Mouse (Mus musculus): ENCODE results near the gene Snd1. TPM values are rescaled to one million over a fixed set of nuclear protein-coding genes. Genes with fewer than 3 reads are reported as not detected.

The Snd1 gene
- total and polyA plus RNA-seq, 2 experiments from 2014 or later, result 54.7 to 120 TPM

DNA sequence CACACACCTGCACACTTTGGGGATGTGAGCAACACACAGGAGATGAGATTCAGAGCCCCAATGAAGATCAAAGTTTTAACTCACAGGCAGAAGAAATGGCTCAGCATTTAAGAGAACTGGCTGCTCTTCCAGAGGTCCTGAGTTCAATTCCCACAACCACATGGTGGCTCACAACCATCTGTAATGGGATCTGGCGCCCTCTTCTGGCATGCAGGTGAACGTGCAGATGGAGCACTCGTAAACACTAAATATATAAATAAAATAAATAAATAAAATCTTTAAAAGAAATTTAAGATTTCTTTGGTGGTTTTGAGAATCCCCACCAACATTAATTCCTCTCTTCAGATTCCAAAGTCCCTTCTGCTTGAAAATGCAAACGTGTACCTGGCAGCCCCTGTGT is 429.5 kb downstream of the Snd1 start:
- Histone ChIP-seq H3K9ac (replicated peaks; ENCODE audit: low read depth, low read length) (no peak overlapping the region), H3K27ac (ENCODE audit: low read depth) (no peak overlapping the region), H3K4me3 (ENCODE audit: low read depth, low read length) (no peak overlapping the region), H3K36me3 (replicated peaks; ENCODE audit: control insufficient read depth, insufficient read depth, low read length) (no peaks in the 10 kb centered on the region), H3K4me1 (ENCODE audit: control insufficient read depth, insufficient read depth) (no peaks in the 10 kb centered on the region), H3K27me3 (ENCODE audit: control insufficient read depth, insufficient read depth, low read length) (no peaks in the 10 kb centered on the region), H3K4me2 (ENCODE audit: low read depth, low read length) (no peak overlapping the region), H3K9me3 (replicated peaks; ENCODE audit: control insufficient read depth, low read length) (no peaks in the 10 kb centered on the region)
- WGBS, result 64% methylated on average over 4 of the region's 4 CpGs
- ATAC-seq (ENCODE audit: insufficient read depth, low read depth), result no peak
- DNase-seq (ENCODE audit: low spot score), result no peak
- TF ChIP-seq CTCF (IDR thresholded peaks at IDR 0.05; ENCODE audit: low read depth), result no peak
- no peak for TF ChIP-seq EP300 (IDR thresholded peaks at IDR 0.05; ENCODE audit: low read depth)

- Histone ChIP-seq H3K9ac (replicated peaks; ENCODE audit: low read depth, low read length) (no peak overlapping the region), H3K4me1 (ENCODE audit: control insufficient read depth, insufficient read depth) (no peaks in the 10 kb centered on the region), H3K4me2 (ENCODE audit: low read depth, low read length) (no peak overlapping the region), H3K9me3 (replicated peaks; ENCODE audit: control insufficient read depth, low read length) (no peaks in the 10 kb centered on the region), H3K4me3 (ENCODE audit: low read depth, low read length) (no peak overlapping the region), H3K27me3 (ENCODE audit: control insufficient read depth, insufficient read depth, low read length) (no peaks in the 10 kb centered on the region), H3K27ac (ENCODE audit: low read depth) (no peak overlapping the region), H3K36me3 (replicated peaks; ENCODE audit: control insufficient read depth, insufficient read depth, low read length) (no peaks in the 10 kb centered on the region)
- DNase-seq (ENCODE audit: low spot score) (no peak), ATAC-seq (ENCODE audit: insufficient read depth, low read depth) (no peak)
- TF ChIP-seq CTCF (IDR thresholded peaks at IDR 0.05; ENCODE audit: low read depth) (no peak), EP300 (IDR thresholded peaks at IDR 0.05; ENCODE audit: low read depth) (no peak)
- 76% methylated on average over 8 of the region's 8 CpGs for WGBS
Observed at GRCm38 (mm10) chr6:28905301-28905700, 430.4 kb downstream of the Snd1 start.

GRCm38 (mm10) chr6:28909866-28910265 is 434.9 kb downstream of the Snd1 start:
- TF ChIP-seq EP300 (IDR thresholded peaks at IDR 0.05; ENCODE audit: low read depth) (no peak), CTCF (IDR thresholded peaks at IDR 0.05; ENCODE audit: low read depth) (no peak)
- ATAC-seq (ENCODE audit: insufficient read depth, low read depth) (no peak), DNase-seq (ENCODE audit: low spot score) (no peak)
- WGBS, result 61% methylated on average over 15 of the region's 15 CpGs
- Histone ChIP-seq H3K4me2 (ENCODE audit: low read depth, low read length) (no peak overlapping the region), H3K4me3 (ENCODE audit: low read depth, low read length) (no peak overlapping the region), H3K9ac (replicated peaks; ENCODE audit: low read depth, low read length) (no peak overlapping the region), H3K9me3 (replicated peaks; ENCODE audit: control insufficient read depth, low read length) (no peaks in the 10 kb centered on the region), H3K27me3 (ENCODE audit: control insufficient read depth, insufficient read depth, low read length) (no peaks in the 10 kb centered on the region), H3K36me3 (replicated peaks; ENCODE audit: control insufficient read depth, insufficient read depth, low read length) (no peaks in the 10 kb centered on the region), H3K4me1 (ENCODE audit: control insufficient read depth, insufficient read depth) (no peaks in the 10 kb centered on the region), H3K27ac (ENCODE audit: low read depth) (no peak overlapping the region)

DNA sequence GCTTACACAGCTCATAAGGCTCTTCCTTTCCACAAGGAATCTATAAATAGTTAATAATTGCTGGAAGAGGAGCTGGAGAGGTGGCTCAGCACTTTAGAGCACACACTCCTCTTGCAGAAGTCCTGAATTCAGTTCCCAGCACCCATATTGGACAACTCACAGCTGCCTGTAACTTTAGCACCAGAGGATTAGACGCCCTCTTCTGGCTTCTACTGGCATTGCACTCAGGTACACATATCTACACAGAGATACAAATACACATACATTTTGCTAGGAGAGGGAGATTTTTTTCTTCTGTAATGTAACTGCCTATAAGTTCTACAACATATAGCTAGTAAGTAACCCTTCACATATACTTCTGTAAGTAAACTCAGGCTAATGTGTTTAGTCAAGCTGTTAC is 440.0 kb downstream of the Snd1 start:
- H3K27ac ChIP-seq (ENCODE audit: low read depth), result no peak overlapping the region
- H3K9me3 ChIP-seq (replicated peaks; ENCODE audit: control insufficient read depth, low read length), result no peaks in the 10 kb centered on the region
- no peak overlapping the region for H3K4me2 ChIP-seq (ENCODE audit: low read depth, low read length)
- no peak for TF ChIP-seq CTCF (IDR thresholded peaks at IDR 0.05; ENCODE audit: low read depth)
- no peak for TF ChIP-seq EP300 (IDR thresholded peaks at IDR 0.05; ENCODE audit: low read depth)
- H3K9ac ChIP-seq (replicated peaks; ENCODE audit: low read depth, low read length), result no peak overlapping the region
- H3K36me3 ChIP-seq (replicated peaks; ENCODE audit: control insufficient read depth, insufficient read depth, low read length), result no peaks in the 10 kb centered on the region
- DNase-seq (ENCODE audit: low spot score) (no peak), ATAC-seq (ENCODE audit: insufficient read depth, low read depth) (no peak)
- WGBS, result 31% methylated on average over 1 of the region's 1 CpGs
- no peaks in the 10 kb centered on the region for H3K27me3 ChIP-seq (ENCODE audit: control insufficient read depth, insufficient read depth, low read length)
- H3K4me1 ChIP-seq (ENCODE audit: control insufficient read depth, insufficient read depth), result no peaks in the 10 kb centered on the region
- no peak overlapping the region for H3K4me3 ChIP-seq (ENCODE audit: low read depth, low read length)

GRCm38 (mm10) chr6:28916630-28917029 is 441.7 kb downstream of the Snd1 start:
- Histone ChIP-seq H3K27me3 (ENCODE audit: control insufficient read depth, insufficient read depth, low read length) (no peaks in the 10 kb centered on the region), H3K9me3 (replicated peaks; ENCODE audit: control insufficient read depth, low read length) (no peaks in the 10 kb centered on the region), H3K9ac (replicated peaks; ENCODE audit: low read depth, low read length) (no peak overlapping the region), H3K4me2 (ENCODE audit: low read depth, low read length) (no peak overlapping the region), H3K36me3 (replicated peaks; ENCODE audit: control insufficient read depth, insufficient read depth, low read length) (no peaks in the 10 kb centered on the region), H3K27ac (ENCODE audit: low read depth) (no peak overlapping the region), H3K4me1 (ENCODE audit: control insufficient read depth, insufficient read depth) (no peaks in the 10 kb centered on the region), H3K4me3 (ENCODE audit: low read depth, low read length) (no peak overlapping the region)
- 43% methylated on average over 8 of the region's 8 CpGs for WGBS
- TF ChIP-seq CTCF (IDR thresholded peaks at IDR 0.05; ENCODE audit: low read depth) (no peak), EP300 (IDR thresholded peaks at IDR 0.05; ENCODE audit: low read depth) (no peak)
- ATAC-seq (ENCODE audit: insufficient read depth, low read depth) (no peak), DNase-seq (ENCODE audit: low spot score) (no peak)

DNA sequence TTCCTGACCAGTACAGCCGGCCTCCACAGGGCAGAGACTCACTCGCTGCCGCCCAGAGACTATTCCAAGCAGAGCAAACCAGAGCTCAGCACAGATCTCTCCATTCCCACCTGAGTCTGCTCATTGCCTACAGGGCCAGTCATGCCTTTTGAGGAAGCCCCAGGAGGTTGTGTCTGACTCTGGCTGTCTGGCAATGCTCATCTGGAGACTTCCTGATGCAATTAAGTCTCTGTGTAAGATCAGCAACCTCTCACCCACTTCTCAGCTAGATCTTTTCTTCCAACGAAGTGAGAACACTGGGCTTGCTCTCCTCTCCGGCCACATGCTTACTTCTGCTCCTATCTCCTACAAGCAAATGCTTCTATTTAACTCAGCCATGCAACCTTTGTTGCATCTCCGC is 444.4 kb downstream of the Snd1 start:
- no peak overlapping the region for H3K9ac ChIP-seq (replicated peaks; ENCODE audit: low read depth, low read length)
- ATAC-seq (ENCODE audit: insufficient read depth, low read depth), result no peak
- no peaks in the 10 kb centered on the region for H3K9me3 ChIP-seq (replicated peaks; ENCODE audit: control insufficient read depth, low read length)
- H3K27me3 ChIP-seq (ENCODE audit: control insufficient read depth, insufficient read depth, low read length), result no peaks in the 10 kb centered on the region
- 51% methylated on average over 6 of the region's 6 CpGs for WGBS
- H3K4me3 ChIP-seq (ENCODE audit: low read depth, low read length), result no peak overlapping the region
- H3K27ac ChIP-seq (ENCODE audit: low read depth), result no peak overlapping the region
- DNase-seq (ENCODE audit: low spot score), result no peak
- H3K36me3 ChIP-seq (replicated peaks; ENCODE audit: control insufficient read depth, insufficient read depth, low read length), result no peaks in the 10 kb centered on the region
- TF ChIP-seq EP300 (IDR thresholded peaks at IDR 0.05; ENCODE audit: low read depth), result no peak
- H3K4me2 ChIP-seq (ENCODE audit: low read depth, low read length), result no peak overlapping the region
- H3K4me1 ChIP-seq (ENCODE audit: control insufficient read depth, insufficient read depth), result no peaks in the 10 kb centered on the region
